Mouse (Mus musculus) liver, adult 2 months (tissue): ENCODE measurements around the gene Gm609.

Experiments
- CTCF ChIP-seq: fragments of 200-500 bp; IDR thresholded peaks from 2 replicates; pipeline ENCODE4 v1.5.1; 2011; ENCODE audit warnings: low read depth, low read length, control low read depth
- POLR2A ChIP-seq: fragments of 200-500 bp; IDR thresholded peaks from 2 replicates; pipeline ENCODE4 v1.6.1; 2011; ENCODE audit warnings: low read length, control low read depth; ENCODE audit not compliant: insufficient read depth; ENCODE audit errors: extremely low read depth

DNA sequence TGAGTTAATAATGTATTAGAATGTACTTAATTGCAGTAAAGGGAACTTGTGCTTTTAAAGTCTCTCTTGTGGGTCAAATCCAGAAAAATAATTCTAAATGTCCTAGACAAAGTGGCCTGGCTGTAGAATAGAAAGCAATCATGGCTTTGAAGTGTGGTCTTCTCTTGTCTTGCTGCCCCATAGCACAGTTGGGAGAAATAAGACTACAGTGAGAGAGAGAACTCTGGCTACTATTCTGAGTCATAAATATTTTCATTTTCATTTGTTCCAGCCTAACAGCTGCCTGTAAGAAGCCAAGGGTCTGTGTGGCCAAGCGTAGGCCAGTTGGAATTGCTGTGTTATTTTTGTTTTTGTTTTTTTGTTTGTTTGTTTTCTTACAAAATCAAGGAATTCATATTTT is 128.1 kb downstream of the Gm609 start:
- TF ChIP-seq CTCF: no peak
- TF ChIP-seq POLR2A: no peak
